Mouse (Mus musculus): Measurements from ENCODE around the gene Lsamp.

DNA sequence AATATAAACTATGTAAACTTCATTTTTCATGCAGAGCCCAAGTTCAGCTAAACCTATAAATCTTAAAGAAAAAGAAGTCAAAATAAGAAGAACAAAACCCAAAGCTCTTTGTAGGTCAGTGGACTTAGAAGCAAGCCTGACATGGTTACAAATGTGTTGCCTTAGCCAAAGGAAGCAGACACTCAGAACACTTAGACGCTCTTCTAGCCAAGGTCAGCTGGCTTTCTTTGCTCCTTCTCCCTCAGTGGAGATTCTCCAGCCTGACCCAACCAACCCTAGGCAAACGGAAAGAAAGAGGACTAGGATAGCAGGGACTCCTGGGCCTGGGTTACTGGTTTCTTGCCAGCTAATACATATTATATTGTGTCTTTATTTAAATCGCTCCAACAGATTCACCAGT lies 2194.7 kb downstream of the Lsamp start:
- TF ChIP-seq TAL1 (IDR thresholded peaks at IDR 0.05; ENCODE audit: low read length), result no peak
- TF ChIP-seq GATA1 (IDR thresholded peaks at IDR 0.05; ENCODE audit: low read length), result no peak
